Mouse (Mus musculus) heart, adult 2 months (tissue): ENCODE results near the gene Ing3.

Experiments used
- CTCF ChIP-seq: fragments of 200-600 bp; IDR thresholded peaks from 2 replicates; pipeline ENCODE4 v1.8.1; 2022; ENCODE audit warnings: antibody characterized with exemption, mild to moderate bottlenecking, moderate library complexity
- POLR2A ChIP-seq: fragments of 200-500 bp; IDR thresholded peaks from 2 replicates; pipeline ENCODE4 v1.6.1; 2011; ENCODE audit warnings: mild to moderate bottlenecking, low read depth, low read length, control low read depth; ENCODE audit not compliant: insufficient read depth

GRCm38 (mm10) chr6:22003959-22004543 is 54.7 kb downstream of the Ing3 start:
- TF ChIP-seq POLR2A = no peak
- no peak for TF ChIP-seq CTCF
